Mouse (Mus musculus): ENCODE data around the gene Fads2. TPM values are rescaled to one million over a fixed set of nuclear protein-coding genes. Genes with fewer than 3 reads are reported as not detected.

Fads2 gene
- total and polyA plus RNA-seq, 3 experiments, result 55.2 to 119 TPM; not detected in 1

- H3K79me2 ChIP-seq (ENCODE audit: control insufficient read depth, insufficient read depth, low read length, poor library complexity), result no peaks in the 10 kb centered on the region
- TF ChIP-seq NELFE (IDR thresholded peaks at IDR 0.05; ENCODE audit: low read depth, low read length) (no peak), ELF1 (IDR thresholded peaks at IDR 0.05; ENCODE audit: low read depth, low read length) (no peak), ZC3H11A (IDR thresholded peaks at IDR 0.05; ENCODE audit: low read depth, low read length) (no peak), TAL1 (IDR thresholded peaks at IDR 0.05; ENCODE audit: low read length) (no peak), JUND (IDR thresholded peaks at IDR 0.05; ENCODE audit: low read depth, low read length) (no peak), MYC (IDR thresholded peaks at IDR 0.05; ENCODE audit: low read depth, low read length) (no peak)
- H3K9me3 ChIP-seq (replicated peaks; ENCODE audit: insufficient read depth, low read length), result no peaks in the 10 kb centered on the region
- H3K36me3 ChIP-seq (ENCODE audit: control insufficient read depth in 1 of 2, insufficient read depth in 2 of 2, low read length in 2 of 2), result peaks cover 0 to 21% of the 10 kb centered on the region in 2 experiments; a peak in 2 of 4 replicates
- H3K4me3 ChIP-seq (ENCODE audit: control insufficient read depth in 1 of 2, insufficient read depth in 1 of 2, low read depth in 2 of 2, low read length in 2 of 2), result no peak overlapping the region
- no peaks in the 10 kb centered on the region for H3K4me1 ChIP-seq (ENCODE audit: control insufficient read depth in 1 of 2, insufficient read depth in 2 of 2, low read length in 2 of 2)
- DNase-seq (ENCODE audit: low read depth, low spot score), result no peak
- no peaks in the 10 kb centered on the region for H3K27me3 ChIP-seq (ENCODE audit: control insufficient read depth in 1 of 2, insufficient read depth in 2 of 2, low read length in 2 of 2)
- no peak overlapping the region for H3K27ac ChIP-seq (ENCODE audit: control insufficient read depth, low read depth, low read length)
- H3K9ac ChIP-seq (ENCODE audit: control insufficient read depth, low read depth, low read length, poor library complexity, severe bottlenecking), result no peak overlapping the region
These were observed 14.6 kb downstream of the Fads2 start for GRCm38 (mm10) chr19:10086976-10087375.

- Histone ChIP-seq H3K9me3 (replicated peaks; ENCODE audit: insufficient read depth, low read length) (no peaks in the 10 kb centered on the region), H3K4me1 (ENCODE audit: control insufficient read depth in 1 of 2, insufficient read depth in 2 of 2, low read length in 2 of 2) (no peaks in the 10 kb centered on the region), H3K4me3 (ENCODE audit: control insufficient read depth in 1 of 2, insufficient read depth in 1 of 2, low read depth in 2 of 2, low read length in 2 of 2) (no peak overlapping the region), H3K79me2 (ENCODE audit: control insufficient read depth, insufficient read depth, low read length, poor library complexity) (no peaks in the 10 kb centered on the region), H3K27ac (ENCODE audit: control insufficient read depth, low read depth, low read length) (no peak overlapping the region), H3K36me3 (ENCODE audit: control insufficient read depth in 1 of 2, insufficient read depth in 2 of 2, low read length in 2 of 2) (peaks cover 0 to 28% of the 10 kb centered on the region in 2 experiments; a peak in 2 of 4 replicates), H3K27me3 (ENCODE audit: control insufficient read depth in 1 of 2, insufficient read depth in 2 of 2, low read length in 2 of 2) (no peaks in the 10 kb centered on the region), H3K9ac (ENCODE audit: control insufficient read depth, low read depth, low read length, poor library complexity, severe bottlenecking) (no peak overlapping the region)
- TF ChIP-seq SIN3A (IDR thresholded peaks at IDR 0.05; ENCODE audit: low read length), result no peak
- TF ChIP-seq BHLHE40 (IDR thresholded peaks at IDR 0.05; ENCODE audit: borderline replicate concordance, low read depth, low read length), result no peak
- no peak for TF ChIP-seq USF1 (IDR thresholded peaks at IDR 0.05; ENCODE audit: low read depth, low read length)
- TF ChIP-seq TAL1 (IDR thresholded peaks at IDR 0.05; ENCODE audit: low read length), result no peak
- TF ChIP-seq MYB (IDR thresholded peaks at IDR 0.05; ENCODE audit: low read depth, low read length), result no peak
- no peak for TF ChIP-seq UBTF (IDR thresholded peaks at IDR 0.05; ENCODE audit: borderline replicate concordance, insufficient read depth, low read depth, low read length)
- no peak for TF ChIP-seq SMC3 (IDR thresholded peaks at IDR 0.05; ENCODE audit: low read depth, low read length)
- TF ChIP-seq NRF1 (IDR thresholded peaks at IDR 0.05; ENCODE audit: insufficient read depth, low read depth, low read length, poor library complexity, severe bottlenecking), result no peak
- no peak for TF ChIP-seq TCF12 (IDR thresholded peaks at IDR 0.05; ENCODE audit: low read depth, low read length)
- TF ChIP-seq ZNF384 (IDR thresholded peaks at IDR 0.05; ENCODE audit: low read depth, low read length), result no peak
- no peak for TF ChIP-seq MAZ (IDR thresholded peaks at IDR 0.05; ENCODE audit: low read depth, low read length)
- TF ChIP-seq POLR2AphosphoS2 (IDR thresholded peaks at IDR 0.05; ENCODE audit: low read length), result no peak
- TF ChIP-seq MXI1 (IDR thresholded peaks at IDR 0.05; ENCODE audit: low read depth, low read length), result no peak
- TF ChIP-seq CTCF (IDR thresholded peaks at IDR 0.05 in 2 of 3, conservative IDR thresholded peaks at IDR 0.05 in 1 of 3; ENCODE audit: control insufficient read depth in 1 of 3, insufficient read depth in 1 of 3, low read depth in 2 of 3, low read length in 3 of 3, poor library complexity in 1 of 3, severe bottlenecking in 1 of 3), result no peak
- TF ChIP-seq CHD2 (IDR thresholded peaks at IDR 0.05; ENCODE audit: low read length), result no peak
- no peak for TF ChIP-seq POLR2A (IDR thresholded peaks at IDR 0.05; ENCODE audit: control insufficient read depth in 1 of 2, insufficient read depth in 1 of 2, low read depth in 1 of 2, low read length in 2 of 2, poor library complexity in 1 of 2)
- no peak for TF ChIP-seq MAX (IDR thresholded peaks at IDR 0.05; ENCODE audit: low read length)
- no peak for DNase-seq (ENCODE audit: low read depth, low spot score)
These were observed 16.1 kb downstream of the Fads2 start for GRCm38 (mm10) chr19:10085454-10085853.
